Mouse (Mus musculus) kidney, postnatal 14 days (tissue): ENCODE results near the gene Ssh3.
"Not testable (repeated sequence)": the region's sequence is repeated elsewhere in the genome, so short reads cannot be mapped to it uniquely, and the experiment has no call there.

Experiments used
- DNase-seq: peaks from one replicate; pipeline ENCODE4 v3.0.0; 2022; ENCODE audit warnings: mixed read lengths

The Ssh3 gene

DNA sequence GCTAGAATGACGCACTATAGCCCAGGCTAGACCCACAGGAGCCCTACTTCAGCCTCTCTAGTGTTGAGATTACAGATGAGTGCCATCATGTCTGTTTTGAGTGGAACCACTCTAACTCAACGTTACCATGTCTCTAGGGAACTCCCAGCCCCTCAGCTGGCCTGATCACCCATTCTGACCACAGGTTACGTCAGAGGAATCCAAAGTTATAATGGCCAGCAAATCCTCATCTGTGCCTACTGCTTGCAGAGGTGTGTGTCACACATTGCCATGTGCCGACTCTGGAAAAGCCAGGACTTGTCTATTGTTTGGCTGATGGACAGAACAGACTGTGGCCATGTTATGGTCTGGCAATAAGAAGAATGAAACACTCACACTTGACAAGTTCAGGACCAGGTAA, 26.4 kb upstream of the Ssh3 start:
- DNase-seq, result no peak

GRCm38 (mm10) chr19:4294381-4295097, 25.6 kb upstream of the Ssh3 start:
- peak; percentile 81 for DNase-seq

DNA sequence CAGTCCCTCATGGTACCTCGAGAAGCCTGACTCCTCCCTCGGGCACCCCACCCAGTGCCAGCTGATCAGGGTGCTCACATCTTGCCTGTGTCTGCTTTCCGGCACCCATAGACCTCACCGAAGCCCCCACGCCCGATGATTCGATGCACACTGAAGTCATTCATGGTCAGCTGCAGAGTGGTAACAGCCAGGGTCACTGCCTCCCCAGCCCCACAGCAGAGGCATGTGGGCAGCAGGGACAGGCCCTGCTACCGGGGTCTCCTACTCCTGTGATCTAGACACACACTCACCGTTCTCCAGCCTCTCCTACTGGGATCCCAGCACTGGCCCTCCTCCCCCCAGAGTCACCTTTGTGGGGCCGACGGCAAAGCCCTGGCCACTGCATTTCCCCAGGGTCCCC, 22.2 kb upstream of the Ssh3 start:
- no peak for DNase-seq

DNA sequence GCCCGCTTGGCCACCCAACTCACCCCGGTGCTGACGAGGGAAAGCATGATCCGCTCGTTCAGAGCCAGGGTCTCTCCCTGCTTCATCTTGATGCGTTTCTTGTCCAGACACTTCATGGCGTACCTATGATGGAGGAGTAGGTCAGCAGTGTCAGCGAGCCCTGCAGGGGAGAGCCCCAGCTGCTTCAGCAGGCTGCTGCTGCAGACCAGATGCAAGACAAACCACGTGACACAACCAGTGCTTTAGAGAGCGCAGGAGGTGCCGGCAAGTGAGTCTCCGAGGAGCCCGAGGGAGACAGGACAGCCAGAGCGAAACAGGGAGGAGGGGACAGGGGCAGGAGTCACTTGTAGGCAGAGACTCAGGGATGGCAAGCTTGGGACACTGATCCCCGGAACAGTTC, 21.8 kb upstream of the Ssh3 start:
- no peak for DNase-seq

GRCm38 (mm10) chr19:4283653-4284052, 14.7 kb upstream of the Ssh3 start:
- no peak for DNase-seq

- DNase-seq, result peak; percentile 91
These were observed 14.0 kb upstream of the Ssh3 start, which contains the start of gene Ankrd13d for GRCm38 (mm10) chr19:4282898-4283553. Ankrd13d (minus strand) TSS chr19:4283137.

DNA sequence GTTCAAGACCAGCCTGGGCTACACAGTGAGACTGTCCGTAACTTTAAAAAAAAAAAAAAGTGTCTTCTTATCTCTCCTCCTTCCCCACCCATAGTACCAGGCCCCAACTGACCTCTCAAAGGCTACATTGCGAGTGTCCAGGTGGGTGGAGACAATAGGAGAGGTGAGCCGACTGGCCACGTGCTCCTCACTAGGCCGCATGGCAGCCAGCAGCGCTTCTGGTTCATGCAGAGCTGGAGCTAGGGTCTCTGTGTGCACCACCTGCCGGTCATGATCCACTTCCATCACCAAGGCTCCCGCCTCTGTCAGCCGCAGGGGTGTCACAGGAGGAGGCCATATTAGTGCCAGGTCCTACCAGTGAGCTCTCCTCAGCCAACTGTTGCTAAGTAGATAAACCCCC, 11.4 kb upstream of the Ssh3 start:
- DNase-seq, result no peak

DNA sequence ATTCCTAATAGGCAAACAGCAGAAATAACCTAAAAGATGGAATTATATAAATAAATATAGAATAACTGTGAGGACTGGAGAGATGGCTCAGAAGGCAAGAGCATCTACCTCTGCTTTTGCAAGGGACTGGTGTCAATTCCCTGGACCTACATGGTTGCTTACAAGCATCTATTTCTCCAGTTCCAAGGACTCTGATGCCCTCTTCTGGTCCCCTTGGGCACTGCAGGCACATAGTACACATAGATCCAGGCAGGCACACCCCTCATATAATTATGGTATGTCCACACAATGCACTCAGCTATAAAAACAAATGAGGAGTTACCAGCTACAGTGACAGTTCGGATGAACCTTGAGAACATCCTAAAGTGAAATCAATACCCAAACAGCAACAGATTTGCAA, 10.5 kb upstream of the Ssh3 start:
- no peak for DNase-seq

GRCm38 (mm10) chr19:4270972-4271371, 2.0 kb upstream of the Ssh3 start:
- DNase-seq, result no peak

- DNase-seq, result no peak
These were observed 1.2 kb upstream of the Ssh3 start for GRCm38 (mm10) chr19:4270187-4270586.

- DNase-seq, result no peak
These were observed 3.0 kb downstream of the Ssh3 start for GRCm38 (mm10) chr19:4265956-4266355.

DNA sequence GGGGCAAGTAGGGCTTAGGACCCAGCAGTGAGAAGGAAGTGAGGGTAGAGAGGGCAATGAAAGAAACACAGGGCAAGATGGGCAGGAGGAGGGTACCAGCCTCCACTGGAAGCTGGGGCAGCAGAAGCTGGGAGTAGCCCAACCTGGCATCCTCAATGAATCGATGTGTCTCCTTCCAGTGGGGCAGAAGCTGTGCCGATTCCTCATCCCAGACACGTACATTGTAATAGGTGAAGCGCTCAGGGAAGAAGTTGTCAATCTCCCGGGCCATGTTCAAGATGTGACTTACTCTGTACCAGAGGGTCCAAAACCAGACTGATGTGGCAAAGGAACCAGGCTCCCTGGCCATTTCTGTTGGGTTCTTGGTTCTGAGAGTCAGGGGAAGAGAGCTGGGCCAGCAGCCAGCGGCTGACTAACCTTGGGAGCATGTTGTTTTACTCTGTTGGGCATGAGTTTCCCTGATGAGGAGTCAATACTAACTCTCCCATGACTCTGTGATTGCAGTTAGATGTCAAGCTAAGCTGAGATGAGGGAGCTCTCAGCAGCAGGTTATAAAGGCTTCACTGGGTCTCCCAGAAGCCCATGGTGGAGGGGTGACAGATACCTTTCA, 4.7 kb downstream of the Ssh3 start:
- no peak for DNase-seq

GRCm38 (mm10) chr19:4263702-4264101, 5.3 kb downstream of the Ssh3 start:
- DNase-seq, result no peak

DNA sequence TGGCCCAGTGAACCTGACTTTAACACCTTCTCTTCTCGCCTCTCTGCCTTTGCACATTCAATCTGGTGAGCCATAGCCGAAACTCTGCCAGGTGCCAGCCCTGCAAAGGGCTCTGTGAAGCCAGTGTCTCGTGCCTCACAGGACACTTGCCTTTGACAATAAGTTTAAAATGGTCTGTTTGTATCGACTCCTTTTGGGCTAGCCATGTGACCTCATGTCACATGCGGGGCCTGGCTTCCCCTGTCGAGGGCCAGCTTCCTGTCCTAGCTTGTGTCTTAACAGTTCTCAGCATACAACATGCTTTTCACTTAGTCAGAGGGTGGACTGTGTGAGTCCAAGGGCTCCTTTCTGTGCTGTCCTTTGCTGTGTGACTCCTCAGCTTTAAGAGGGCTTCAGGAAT, 6.2 kb downstream of the Ssh3 start:
- DNase-seq, result no peak

- no peak for DNase-seq
These were observed 7.8 kb downstream of the Ssh3 start for GRCm38 (mm10) chr19:4261038-4261698.

- no peak for DNase-seq
These were observed 11.1 kb downstream of the Ssh3 start for GRCm38 (mm10) chr19:4257897-4258252.

DNA sequence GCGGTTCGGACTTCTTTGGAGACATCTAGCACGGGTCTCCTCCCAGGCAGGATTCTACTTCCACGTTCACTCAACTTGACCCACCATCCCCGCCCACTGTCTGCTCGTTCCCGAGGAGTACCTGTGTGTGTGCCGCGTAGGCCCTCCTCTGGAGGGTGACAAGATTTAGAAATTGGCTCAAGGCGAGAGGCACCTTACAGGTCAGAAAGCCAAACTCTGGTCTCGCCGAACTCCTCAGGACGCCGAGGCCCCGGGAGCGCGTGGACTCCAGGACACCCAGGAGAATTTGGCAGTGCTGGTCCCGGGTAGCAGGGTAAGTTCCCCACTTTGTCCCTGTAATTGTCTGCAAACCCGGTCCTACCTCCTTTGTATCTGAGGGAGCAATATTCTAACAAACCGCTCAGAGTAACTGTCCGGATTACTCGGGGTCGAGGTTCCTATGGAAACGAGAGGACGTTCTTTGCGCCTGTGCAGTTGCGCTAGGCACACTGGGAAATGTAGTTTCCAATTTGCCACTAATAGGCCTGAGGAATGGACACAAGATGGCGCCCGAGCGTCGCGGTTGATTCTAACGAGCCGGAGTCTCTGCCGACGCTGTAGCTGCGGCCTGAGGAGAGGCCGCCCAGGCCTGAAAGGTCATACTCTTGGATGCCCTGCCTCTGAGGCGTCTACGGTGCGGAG, 11.6 kb downstream of the Ssh3 start:
- peak; percentile 96 for DNase-seq

DNA sequence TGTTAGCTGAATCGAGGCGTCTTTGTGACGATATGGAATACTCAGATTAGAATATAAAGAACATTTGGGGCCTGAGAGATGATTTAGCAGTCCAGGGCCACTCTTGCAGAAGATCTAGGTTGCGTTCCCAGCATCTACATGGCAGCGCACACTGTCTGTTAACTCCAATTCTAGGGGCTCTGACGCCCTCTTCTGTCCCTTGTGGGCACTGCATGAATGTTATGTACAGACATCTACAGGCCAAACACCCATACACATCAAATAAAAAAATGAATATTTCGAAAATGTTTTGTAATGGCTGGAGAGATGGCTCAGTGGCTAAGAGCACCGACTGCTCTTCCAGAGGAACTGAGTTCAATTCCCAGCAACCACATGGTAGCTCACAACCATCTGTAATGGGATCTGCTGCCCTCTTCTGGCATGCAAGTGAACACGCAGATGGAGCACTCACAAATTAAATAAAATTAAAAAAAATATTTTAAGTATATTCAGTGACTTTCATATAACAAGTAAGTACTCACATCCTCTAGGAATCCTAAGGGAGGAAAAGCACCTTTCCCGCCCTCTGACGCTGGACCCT, 13.3 kb downstream of the Ssh3 start:
- no peak for DNase-seq

DNA sequence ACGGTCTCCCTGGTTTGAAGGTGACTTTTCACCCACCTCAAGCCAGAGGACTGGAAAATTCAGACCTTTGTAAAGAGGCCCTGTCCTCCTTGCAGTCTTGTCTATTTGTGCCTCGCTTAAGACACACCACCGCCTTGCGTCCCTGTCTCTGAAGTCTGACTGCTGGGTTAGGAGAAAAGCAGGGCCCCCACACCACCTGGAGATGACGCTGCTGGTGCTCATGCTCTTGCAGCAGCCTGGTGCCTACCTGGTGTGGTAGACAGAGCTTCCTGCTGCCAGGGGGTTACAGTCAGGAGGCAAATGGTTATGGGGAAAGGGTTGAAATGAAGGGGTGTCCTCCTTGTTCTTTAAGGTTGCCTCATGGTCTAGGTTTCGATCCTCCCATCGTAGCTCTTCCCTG, 14.8 kb downstream of the Ssh3 start:
- DNase-seq, result no peak

- not testable (repeated sequence) for DNase-seq
These were observed 20.3 kb downstream of the Ssh3 start for GRCm38 (mm10) chr19:4248683-4249082.

- no peak for DNase-seq
These were observed 22.0 kb downstream of the Ssh3 start for GRCm38 (mm10) chr19:4247010-4247409.

- no peak for DNase-seq
These were observed 24.2 kb downstream of the Ssh3 start for GRCm38 (mm10) chr19:4244775-4245174.

DNA sequence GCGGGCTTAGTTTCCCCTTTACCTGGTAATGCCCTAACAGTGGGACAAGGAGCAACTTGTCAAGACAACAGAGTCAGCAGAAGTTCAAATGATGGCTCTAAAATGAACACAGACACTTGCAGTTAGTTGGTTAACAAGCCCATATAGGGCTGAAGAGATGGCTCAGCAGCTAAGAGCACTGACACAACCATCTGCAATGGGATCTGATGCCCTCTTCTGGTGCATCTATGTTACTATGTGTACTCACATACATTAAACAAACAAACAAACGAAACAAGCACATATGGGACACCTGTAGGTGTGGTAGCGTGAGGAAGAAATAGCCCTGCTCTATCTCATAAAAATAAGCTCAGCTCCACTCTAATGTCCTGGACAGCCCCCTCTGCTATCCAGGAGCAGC, 26.6 kb downstream of the Ssh3 start:
- DNase-seq, result no peak
